Mouse (Mus musculus): ENCODE data around the gene Gm21149. TPM values are rescaled to one million over a fixed set of nuclear protein-coding genes. Genes with fewer than 3 reads are reported as not detected.
A peak's percentile ranks its signal among the peaks of the same experiment; 100 is the strongest.
"Not testable (repeated sequence)": the region's sequence is repeated elsewhere in the genome, so short reads cannot be mapped to it uniquely, and the experiment has no call there.

Gm21149 gene
- polyA plus RNA-seq (2015; fragmentation: Nextera tagmentation; extraction: Ambion mirVana) = not detected in 2 replicates

- not testable (repeated sequence) for H3K27ac ChIP-seq (replicated peaks); H3K36me3 ChIP-seq; H3K4me1 ChIP-seq; H3K9ac ChIP-seq (replicated peaks); H3K27me3 ChIP-seq; H3K9me3 ChIP-seq; ATAC-seq (replicated peaks); H3K4me2 ChIP-seq (replicated peaks); H3K4me3 ChIP-seq
- WGBS = 54% methylated on average over 1 of the region's 1 CpGs
Measured at GRCm38 (mm10) chr5:15476423-15476822, at the start of gene Gm21149. Gene Gm21149 (minus strand): TSS chr5:15476523.

DNA sequence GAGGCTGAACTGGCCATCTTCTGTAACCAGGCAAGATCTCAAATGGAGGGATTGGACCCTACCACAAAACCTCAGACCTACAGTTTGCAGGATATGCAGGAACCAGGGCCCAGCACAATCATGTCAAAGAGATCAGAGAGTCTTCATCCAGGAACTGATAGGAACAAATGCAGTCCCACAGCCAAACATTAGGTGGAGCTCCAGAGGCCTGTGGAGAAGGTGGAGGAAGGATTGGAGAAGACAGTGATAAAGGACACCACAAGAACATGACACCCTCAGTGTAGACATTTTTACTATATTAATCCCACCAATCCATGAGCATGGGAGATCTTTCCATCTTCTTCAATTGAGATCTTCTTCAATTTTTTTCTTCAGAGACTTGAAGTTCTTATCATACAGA is 46.1 kb upstream of the Gm21149 start:
- H3K36me3 ChIP-seq; H3K4me2 ChIP-seq (replicated peaks); H3K4me1 ChIP-seq; ATAC-seq (replicated peaks); H3K9me3 ChIP-seq; H3K4me3 ChIP-seq; H3K27me3 ChIP-seq; H3K27ac ChIP-seq (replicated peaks); H3K9ac ChIP-seq (replicated peaks): not testable (repeated sequence)

- not testable (repeated sequence) for H3K36me3 ChIP-seq; H3K27me3 ChIP-seq; H3K4me3 ChIP-seq; H3K9me3 ChIP-seq; H3K27ac ChIP-seq (replicated peaks); ATAC-seq (replicated peaks); H3K9ac ChIP-seq (replicated peaks); H3K4me1 ChIP-seq; H3K4me2 ChIP-seq (replicated peaks)
- WGBS = 36% methylated on average over 2 of the region's 2 CpGs
Measured at GRCm38 (mm10) chr5:15522028-15522427, 45.7 kb upstream of the Gm21149 start.

DNA sequence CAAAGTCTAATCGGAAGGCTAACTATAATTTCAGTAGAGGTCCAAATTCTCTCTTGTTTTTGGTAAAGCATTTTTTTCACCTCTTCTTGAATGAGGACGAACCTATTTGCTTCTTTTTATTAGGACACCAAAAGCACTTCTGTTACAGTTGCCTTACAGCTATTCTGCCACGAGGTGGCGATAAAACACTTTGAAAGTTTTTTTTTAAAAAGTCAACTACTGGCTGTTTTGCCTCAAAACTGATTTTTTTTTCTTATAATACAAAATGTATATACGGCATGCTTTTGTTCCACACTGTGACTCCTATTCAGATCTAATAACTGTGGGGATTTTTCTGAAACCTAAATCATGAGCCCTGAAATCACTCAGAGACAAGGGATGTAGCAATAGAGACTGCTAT is 44.1 kb upstream of the Gm21149 start:
- not testable (repeated sequence) for H3K27me3 ChIP-seq; ATAC-seq (replicated peaks); H3K9ac ChIP-seq (replicated peaks); H3K36me3 ChIP-seq; H3K4me3 ChIP-seq; H3K4me1 ChIP-seq; H3K4me2 ChIP-seq (replicated peaks); H3K9me3 ChIP-seq; H3K27ac ChIP-seq (replicated peaks)
- 26% methylated on average over 5 of the region's 5 CpGs for WGBS

DNA sequence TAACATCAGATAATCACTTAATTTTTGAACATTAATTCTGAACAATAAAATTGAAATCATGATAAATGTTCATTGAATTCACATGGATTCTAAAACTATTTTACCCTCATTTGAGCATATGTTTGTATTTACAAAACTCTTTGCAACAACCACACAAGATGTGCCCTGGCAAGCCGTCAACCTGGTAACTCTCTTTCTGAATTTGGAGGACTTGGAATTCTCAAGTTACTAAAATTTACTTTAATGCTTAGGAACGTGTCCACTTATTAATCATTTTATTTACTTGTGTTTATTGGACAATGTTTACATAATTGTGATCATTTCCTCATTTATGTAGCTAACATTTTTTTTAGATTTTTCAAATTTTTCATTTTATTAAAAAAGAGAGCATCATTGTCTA is 40.8 kb upstream of the Gm21149 start:
- not testable (repeated sequence) for H3K9me3 ChIP-seq; H3K9ac ChIP-seq (replicated peaks); H3K4me3 ChIP-seq; ATAC-seq (replicated peaks); H3K27ac ChIP-seq (replicated peaks); H3K27me3 ChIP-seq; H3K36me3 ChIP-seq; H3K4me2 ChIP-seq (replicated peaks); H3K4me1 ChIP-seq
- 80% methylated on average over 2 of the region's 2 CpGs for WGBS

DNA sequence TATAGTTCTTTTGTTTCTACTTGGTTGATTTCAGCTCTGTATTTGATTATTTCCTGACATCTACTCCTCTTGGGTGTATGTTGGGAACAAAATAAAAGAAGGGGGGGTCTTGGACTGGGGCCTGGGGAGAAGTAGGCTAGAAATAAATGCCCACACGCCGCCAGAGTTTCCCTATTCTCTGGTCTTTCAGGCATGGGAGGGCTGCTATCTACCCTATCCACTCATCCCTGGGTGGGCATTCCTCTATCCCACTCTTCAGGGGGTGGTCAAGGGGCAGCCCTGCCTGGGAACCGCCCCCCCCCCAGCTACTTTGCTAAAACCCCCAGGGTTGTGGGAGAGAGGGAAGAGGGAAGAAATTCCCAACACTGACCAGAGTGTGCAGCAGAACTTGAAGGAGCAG is 35.9 kb upstream of the Gm21149 start:
- H3K36me3 ChIP-seq; H3K27ac ChIP-seq (replicated peaks); H3K4me2 ChIP-seq (replicated peaks); H3K27me3 ChIP-seq; H3K4me1 ChIP-seq; H3K4me3 ChIP-seq; H3K9ac ChIP-seq (replicated peaks); ATAC-seq (replicated peaks): not testable (repeated sequence)
- WGBS = 68% methylated on average over 3 of the region's 3 CpGs
- peaks cover 31% of the 10 kb centered on the region for H3K9me3 ChIP-seq

DNA sequence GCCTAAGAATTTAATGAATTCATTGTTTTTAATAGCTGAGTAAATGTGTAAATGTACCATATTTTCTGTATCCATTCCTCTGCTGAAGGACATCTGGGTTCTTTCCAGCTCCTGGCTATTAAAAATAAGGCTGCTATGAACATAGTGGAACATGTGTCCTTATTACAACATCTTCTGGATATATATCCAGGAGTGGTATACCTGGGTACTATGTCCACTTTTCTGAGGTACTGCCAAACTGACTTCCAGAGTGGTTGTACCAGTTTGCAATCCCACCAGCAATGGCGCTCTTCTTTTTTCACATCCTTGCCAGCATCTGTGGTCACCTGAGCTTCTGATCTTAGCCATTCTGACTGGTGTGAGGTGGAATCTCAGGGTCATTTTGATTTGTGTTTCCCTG is 33.6 kb upstream of the Gm21149 start:
- H3K9me3 ChIP-seq = peaks cover 36% of the 10 kb centered on the region
- H3K4me2 ChIP-seq (replicated peaks); H3K27me3 ChIP-seq; H3K9ac ChIP-seq (replicated peaks); H3K36me3 ChIP-seq; H3K4me1 ChIP-seq; ATAC-seq (replicated peaks); H3K4me3 ChIP-seq; H3K27ac ChIP-seq (replicated peaks): not testable (repeated sequence)
- 77% methylated on average over 1 of the region's 1 CpGs for WGBS

DNA sequence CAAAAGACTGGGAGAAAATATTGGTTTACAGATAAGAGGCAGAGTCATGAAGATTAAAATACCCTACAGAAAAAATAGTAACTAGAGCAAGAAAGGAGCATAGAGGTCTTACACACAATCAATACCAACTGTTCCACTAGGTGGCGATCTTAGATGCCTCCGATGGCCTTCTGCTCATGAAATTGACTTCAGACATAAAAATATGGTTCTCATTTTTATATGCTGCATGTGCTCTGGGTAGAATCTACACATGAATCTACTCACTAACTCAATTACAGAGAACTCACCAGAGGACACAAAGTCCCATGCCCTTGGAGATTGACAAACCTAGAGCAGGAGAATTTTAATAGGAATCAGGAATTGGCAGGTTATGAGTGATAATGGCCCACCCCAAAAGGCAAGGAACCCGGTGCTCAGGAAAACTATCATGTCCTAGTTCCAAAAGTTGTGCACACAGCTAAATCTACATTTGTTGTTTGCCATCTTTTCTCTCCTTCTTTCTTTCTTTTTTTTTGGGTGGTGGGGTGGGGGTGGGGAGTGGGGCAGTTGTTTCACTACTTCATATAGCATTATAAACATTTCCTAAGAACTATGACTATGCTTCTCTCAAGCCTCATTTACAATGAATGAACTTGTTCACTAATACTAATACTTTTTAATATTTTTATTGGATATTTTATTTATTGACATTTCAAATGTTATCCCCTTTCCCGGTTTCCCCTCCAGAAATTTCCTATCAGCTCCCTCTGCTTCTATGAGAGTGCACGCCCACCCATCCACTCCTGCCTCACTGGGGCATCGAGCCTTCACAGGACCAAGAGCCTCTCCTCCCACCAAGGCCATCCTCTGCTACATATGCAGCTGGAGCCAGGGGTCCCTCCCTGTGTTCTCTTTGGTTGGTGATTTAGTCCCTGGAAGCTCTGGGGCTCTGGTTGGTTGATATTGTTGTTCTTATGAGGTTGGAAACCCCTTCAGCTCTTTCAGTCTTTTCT is 32.4 kb upstream of the Gm21149 start:
- H3K27me3 ChIP-seq; ATAC-seq (replicated peaks); H3K4me3 ChIP-seq; H3K36me3 ChIP-seq; H3K4me2 ChIP-seq (replicated peaks); H3K27ac ChIP-seq (replicated peaks); H3K9ac ChIP-seq (replicated peaks); H3K4me1 ChIP-seq: not testable (repeated sequence)
- H3K9me3 ChIP-seq = peaks cover 36% of the 10 kb centered on the region
- 70% methylated on average over 6 of the region's 6 CpGs for WGBS

GRCm38 (mm10) chr5:15507757-15508459 is 31.6 kb upstream of the Gm21149 start:
- not testable (repeated sequence) for H3K27me3 ChIP-seq; H3K4me1 ChIP-seq; H3K4me3 ChIP-seq; H3K36me3 ChIP-seq; H3K27ac ChIP-seq (replicated peaks); H3K9ac ChIP-seq (replicated peaks); H3K4me2 ChIP-seq (replicated peaks)
- H3K9me3 ChIP-seq = peaks cover 32% of the 10 kb centered on the region
- ATAC-seq (replicated peaks) = 0 out of 2 replicates have a peak, but pooled peaks have one; percentile 57
- WGBS = 66% methylated on average over 6 of the region's 6 CpGs

- WGBS = 74% methylated on average over 3 of the region's 3 CpGs
- Histone ChIP-seq H3K9ac (replicated peaks) (no peak overlapping the region), H3K4me1 (no peaks in the 10 kb centered on the region), H3K27ac (replicated peaks) (no peak overlapping the region), H3K36me3 (0 out of 2 replicates have a peak, but pooled peaks cover 2% of the 10 kb centered on the region), H3K27me3 (no peaks in the 10 kb centered on the region), H3K9me3 (peaks cover 30% of the 10 kb centered on the region), H3K4me3 (no peak overlapping the region), H3K4me2 (replicated peaks) (no peak overlapping the region)
- peak; percentile 58 for ATAC-seq (replicated peaks)
Measured at GRCm38 (mm10) chr5:15507309-15507619, 30.9 kb upstream of the Gm21149 start.

DNA sequence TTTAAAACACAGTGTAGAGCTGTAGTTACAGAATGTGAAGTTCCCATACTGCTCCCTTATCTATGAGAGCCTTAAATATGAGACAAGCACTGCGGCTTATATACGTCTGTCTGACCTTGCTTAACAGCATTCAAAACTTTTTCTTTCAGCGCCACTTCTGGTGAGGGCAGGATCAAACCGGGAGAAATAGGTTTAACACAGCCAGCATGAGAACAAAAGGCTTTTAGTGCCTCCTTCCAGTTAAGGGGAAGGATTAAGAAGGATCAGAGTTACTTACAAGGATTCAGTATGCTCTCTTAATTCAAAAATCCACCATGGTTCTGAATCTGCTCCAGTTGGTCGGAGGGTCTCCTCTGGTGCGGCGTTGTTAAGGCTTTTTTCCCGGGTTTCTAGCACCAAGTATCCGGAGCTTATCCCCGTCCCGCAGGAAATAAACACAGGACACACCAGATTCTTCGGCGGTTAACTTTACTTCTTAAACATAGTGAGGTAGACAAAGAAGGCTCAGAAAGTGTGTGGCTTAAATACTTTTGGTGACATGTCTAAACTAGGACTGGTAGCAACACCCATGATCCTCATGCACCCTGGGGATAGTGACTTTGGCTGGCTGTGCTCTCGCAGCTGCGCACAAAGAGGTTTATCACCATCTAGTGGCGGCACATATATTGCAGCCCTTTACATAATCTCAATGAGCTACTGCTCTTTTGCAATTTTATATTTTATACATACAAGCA is 30.4 kb upstream of the Gm21149 start:
- peak overlapping the region; percentile 29 for H3K4me2 ChIP-seq (replicated peaks)
- peak; percentile 86 for ATAC-seq (replicated peaks)
- no peak overlapping the region for H3K27ac ChIP-seq (replicated peaks)
- no peaks in the 10 kb centered on the region for H3K4me1 ChIP-seq
- peaks cover 27% of the 10 kb centered on the region for H3K9me3 ChIP-seq
- no peaks in the 10 kb centered on the region for H3K27me3 ChIP-seq
- H3K9ac ChIP-seq (replicated peaks) = no peak overlapping the region
- H3K36me3 ChIP-seq = 0 out of 2 replicates have a peak, but pooled peaks cover 2% of the 10 kb centered on the region
- H3K4me3 ChIP-seq = peak overlapping the region; percentile 24
- WGBS = 40% methylated on average over 16 of the region's 16 CpGs
